ENCODE assay signal across 8 mouse cellular contexts in genomic region chr13:46272811-46273452, GRCm38 (mm10). TPM values are rescaled to one million over a fixed set of nuclear protein-coding genes. Genes with fewer than 3 reads are reported as not detected.
DNase-seq lines count a peak whose midpoint lies in the region; ATAC-seq and TF ChIP-seq lines count a peak whose summit lies in the region.
"Had no signal": no experiment of that assay in that cellular context is flagged by ENCODE, and none has a peak within 500 bp of the region (broad histone marks: within the 10 kb centered on the region; RNA-seq: fewer than 3 reads in every experiment).

No protein-coding gene starts in this region.

- no peaks in the 10 kb centered on the region for H3K9me3 ChIP-seq in embryonic facial prominence, embryonic 14.5 days (ENCODE audit: control insufficient read depth, low read length)
- H3K9me3 ChIP-seq in hindbrain, embryonic 13.5 days = no peaks in the 10 kb centered on the region
- H3K9me3 ChIP-seq in midbrain, embryonic 11.5 days (ENCODE audit: control insufficient read depth, low read length) = no peaks in the 10 kb centered on the region

- H3K36me3 ChIP-seq in embryonic facial prominence, embryonic 14.5 days (ENCODE audit: control insufficient read depth, insufficient read depth, low read length) = no peaks in the 10 kb centered on the region
- H3K36me3 ChIP-seq in hindbrain, embryonic 13.5 days = no peaks in the 10 kb centered on the region
- no peaks in the 10 kb centered on the region for H3K36me3 ChIP-seq in midbrain, embryonic 11.5 days (ENCODE audit: control insufficient read depth, insufficient read depth, low read length)

- peak; percentile 48; the same call in 1 of the 2 replicates for ATAC-seq in embryonic facial prominence, embryonic 14.5 days (ENCODE audit: low read depth)
- ATAC-seq in hindbrain, embryonic 13.5 days (ENCODE audit: low FRiP score) = no peak
- ATAC-seq in midbrain, embryonic 11.5 days (ENCODE audit: low FRiP score) = no peak
- ATAC-seq in erythroblast, adult 5-6 weeks (replicated peaks; ENCODE audit: low FRiP score, poor library complexity, severe bottlenecking) = no peak

- H3K4me3 ChIP-seq in embryonic facial prominence, embryonic 14.5 days (ENCODE audit: low read depth, low read length) = peak overlapping the region; percentile 7
- 0 out of 2 replicates have a peak overlapping the region, but pooled peaks have one; percentile 15 for H3K4me3 ChIP-seq in hindbrain, embryonic 13.5 days
- peak overlapping the region; percentile 5; the same call in 1 of the 2 replicates for H3K4me3 ChIP-seq in midbrain, embryonic 11.5 days (ENCODE audit: low read depth, low read length)

- H3K4me2 ChIP-seq in embryonic facial prominence, embryonic 14.5 days (ENCODE audit: low read depth, low read length) = peak overlapping the region; percentile 46
- peak overlapping the region; percentile 42 for H3K4me2 ChIP-seq in hindbrain, embryonic 13.5 days
- peak overlapping the region; percentile 44 for H3K4me2 ChIP-seq in midbrain, embryonic 11.5 days

- H3K4me1 ChIP-seq in embryonic facial prominence, embryonic 14.5 days (ENCODE audit: control insufficient read depth, insufficient read depth, low read length) = peaks cover 21% of the 10 kb centered on the region
- peaks cover 30% of the 10 kb centered on the region for H3K4me1 ChIP-seq in hindbrain, embryonic 13.5 days (replicated peaks)
- H3K4me1 ChIP-seq in midbrain, embryonic 11.5 days (ENCODE audit: control insufficient read depth, insufficient read depth, low read length) = peaks cover 17% of the 10 kb centered on the region

- H3K27me3 ChIP-seq in embryonic facial prominence, embryonic 14.5 days (replicated peaks; ENCODE audit: control insufficient read depth, insufficient read depth, low read length) = no peaks in the 10 kb centered on the region
- H3K27me3 ChIP-seq in hindbrain, embryonic 13.5 days = 0 out of 2 replicates have a peak, but pooled peaks cover 2% of the 10 kb centered on the region
- no peaks in the 10 kb centered on the region for H3K27me3 ChIP-seq in midbrain, embryonic 11.5 days (ENCODE audit: control insufficient read depth, insufficient read depth, low read length)

- no peak for TF ChIP-seq CTCF in brain, embryonic 14.5 days (IDR thresholded peaks at IDR 0.05; ENCODE audit: borderline replicate concordance, extremely low read depth, insufficient read depth, insufficient read length)

- TF ChIP-seq POLR2A in brain, embryonic 14.5 days (IDR thresholded peaks at IDR 0.05; ENCODE audit: borderline replicate concordance, extremely low read depth, insufficient read depth, insufficient read length, poor library complexity, severe bottlenecking) = no peak

- no peak overlapping the region for H3K9ac ChIP-seq in embryonic facial prominence, embryonic 14.5 days (ENCODE audit: low read depth, low read length)
- H3K9ac ChIP-seq in hindbrain, embryonic 13.5 days = peak overlapping the region; percentile 43; the same call in 1 of the 2 replicates
- peak overlapping the region; percentile 47 for H3K9ac ChIP-seq in midbrain, embryonic 11.5 days (ENCODE audit: low read length)

- peak overlapping the region; percentile 80 for H3K27ac ChIP-seq in embryonic facial prominence, embryonic 14.5 days (replicated peaks; ENCODE audit: low read depth, low read length)
- peak overlapping the region; percentile 48; the same call in 1 of the 2 replicates for H3K27ac ChIP-seq in hindbrain, embryonic 13.5 days
- no peak overlapping the region for H3K27ac ChIP-seq in midbrain, embryonic 11.5 days (ENCODE audit: low read depth, low read length)
- H3K27ac ChIP-seq: macrophage had no signal

- WGBS in embryonic facial prominence, embryonic 14.5 days = 6% methylated on average over 14 of the region's 17 CpGs
- WGBS in hindbrain, embryonic 13.5 days = 11% methylated on average over 17 of the region's 17 CpGs
- WGBS in midbrain, embryonic 11.5 days = 7% methylated on average over 17 of the region's 17 CpGs

- DNase-seq in brain, embryonic 14.5 days (ENCODE audit: low read depth) = peak; percentile 3
- DNase-seq in embryonic facial prominence, embryonic 14.5 days (ENCODE audit: low spot score) = peak; percentile 86
- peak; percentile 89 for DNase-seq in midbrain, embryonic 11.5 days (ENCODE audit: low spot score, missing footprints)
- no peak for DNase-seq in urinary bladder, postnatal 10 days (ENCODE audit: low spot score)
- no peak for DNase-seq in layer of hippocampus, postnatal 36 days

RNA-seq across cellular contexts. Expression of gene Stmnd1, which starts 0.6 kb away (rescaled TPM):
- not detected in 2 replicates for polyA plus RNA-seq in brain, embryonic 14.5 days (2012; rRNA removed)
- 0.80 and 0.86 TPM in 2 replicates for polyA plus RNA-seq in embryonic facial prominence, embryonic 14.5 days (2014; fragmentation: Nextera tagmentation; extraction: Ambion mirVana)
- not detected in 2 replicates for polyA plus RNA-seq in hindbrain, embryonic 13.5 days (2015; fragmentation: Nextera tagmentation; extraction: Ambion mirVana)
- polyA plus RNA-seq in midbrain, embryonic 11.5 days (2014; fragmentation: Nextera tagmentation; extraction: Ambion mirVana) = 0.10 TPM in 1 of 2 replicates, not detected in the other
- total RNA-seq in layer of hippocampus, postnatal 36 days (2021) = not detected
- not detected in 2 replicates for total RNA-seq in erythroblast, adult 5-6 weeks (2015; ENCODE audit: low replicate concordance)
- total RNA-seq in erythroblast, adult 5-6 weeks (2017; ENCODE audit: low replicate concordance) = not detected in 2 replicates
- polyA plus RNA-seq: macrophage had no signal

Comparison
In these comparisons a context has a peak if more than half of its experiments do, and no peak if none do; other contexts are left out.
1. DNase-seq: peak in brain, embryonic 14.5 days (single experiment), embryonic facial prominence, embryonic 14.5 days (single experiment) and midbrain, embryonic 11.5 days (single experiment); none in urinary bladder, postnatal 10 days (single experiment) and layer of hippocampus, postnatal 36 days (0 of 2).
2. Peak in every context shown above with its lines, with median percentiles within 50 percentile points of each other: H3K4me2 ChIP-seq and H3K4me3 ChIP-seq.